Comparison of ENCODE assay signal across 11 mouse cellular contexts in the genomic region with DNA sequence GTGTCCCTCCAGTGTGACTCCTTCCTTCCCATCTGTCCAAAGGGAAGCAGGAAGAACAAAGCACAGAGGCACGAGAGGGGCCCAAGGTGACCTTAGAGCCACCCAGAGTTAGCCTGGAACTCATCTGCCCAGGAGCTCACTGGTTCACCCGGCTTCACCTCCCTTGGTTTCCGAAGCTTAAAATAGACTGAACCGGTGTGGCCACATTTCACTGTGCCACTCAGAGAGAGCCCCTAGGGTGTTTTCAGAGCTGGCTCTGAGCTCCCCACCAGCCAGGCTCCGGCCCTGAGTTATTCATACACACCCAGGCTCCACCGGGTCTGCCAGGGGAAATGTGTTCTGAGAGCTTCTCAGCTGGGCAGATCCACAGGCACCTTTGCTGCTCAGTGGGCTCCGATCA. TPM values are rescaled to one million over a fixed set of nuclear protein-coding genes. Genes with fewer than 3 reads are reported as not detected.
DNase-seq lines count a peak whose midpoint lies in the region; ATAC-seq and TF ChIP-seq lines count a peak whose summit lies in the region.
"Had no signal": no experiment of that assay in that cellular context is flagged by ENCODE, and none has a peak within 500 bp of the region (broad histone marks: within the 10 kb centered on the region; RNA-seq: fewer than 3 reads in every experiment).

No protein-coding gene starts in this region.

- no peaks in the 10 kb centered on the region for H3K9me3 ChIP-seq in lung, embryonic 14.5 days (ENCODE audit: low read depth, low read length)
- H3K9me3 ChIP-seq in heart, embryonic 13.5 days: no peaks in the 10 kb centered on the region
- no peaks in the 10 kb centered on the region for H3K9me3 ChIP-seq in kidney, embryonic 16.5 days (ENCODE audit: low read length)
- no peaks in the 10 kb centered on the region for H3K9me3 ChIP-seq in stomach, embryonic 15.5 days
- H3K9me3 ChIP-seq: forebrain, embryonic 15.5 days; hindbrain, embryonic 12.5 days had no signal

- H3K36me3 ChIP-seq in lung, embryonic 14.5 days (ENCODE audit: insufficient read depth): no peaks in the 10 kb centered on the region
- no peaks in the 10 kb centered on the region for H3K36me3 ChIP-seq in heart, embryonic 13.5 days
- H3K36me3 ChIP-seq in kidney, embryonic 16.5 days (ENCODE audit: insufficient read depth, low read length): no peaks in the 10 kb centered on the region
- H3K36me3 ChIP-seq in stomach, embryonic 15.5 days: no peaks in the 10 kb centered on the region
- H3K36me3 ChIP-seq: forebrain, embryonic 15.5 days; hindbrain, embryonic 12.5 days had no signal

- no peak for TF ChIP-seq CTCF in lung, embryonic 14.5 days (IDR thresholded peaks at IDR 0.05; ENCODE audit: low read depth)
- no peak for TF ChIP-seq CTCF in lung, adult 2 months (IDR thresholded peaks at IDR 0.05; ENCODE audit: insufficient read depth, low read length)

- peaks cover 9% of the 10 kb centered on the region; the same call in 1 of the 2 replicates for H3K4me1 ChIP-seq in lung, embryonic 14.5 days (ENCODE audit: insufficient read depth)
- peaks cover 15% of the 10 kb centered on the region for H3K4me1 ChIP-seq in lung, adult 2 months (ENCODE audit: control insufficient read depth, insufficient read depth, low read length)
- H3K4me1 ChIP-seq in heart, embryonic 13.5 days: peaks cover 27% of the 10 kb centered on the region
- H3K4me1 ChIP-seq in kidney, embryonic 16.5 days (ENCODE audit: insufficient read depth, low read length): no peaks in the 10 kb centered on the region
- H3K4me1 ChIP-seq in stomach, embryonic 15.5 days: 0 out of 2 replicates have a peak, but pooled peaks cover 10% of the 10 kb centered on the region
- H3K4me1 ChIP-seq: forebrain, embryonic 15.5 days had no signal

- no peak overlapping the region for H3K4me3 ChIP-seq in lung, embryonic 14.5 days (ENCODE audit: low read depth, low read length)
- no peak overlapping the region for H3K4me3 ChIP-seq in lung, adult 2 months (replicated peaks; ENCODE audit: extremely low read depth, low read depth, low read length)
- H3K4me3 ChIP-seq in heart, embryonic 13.5 days: no peak overlapping the region
- no peak overlapping the region for H3K4me3 ChIP-seq in kidney, embryonic 16.5 days (ENCODE audit: low read length)
- H3K4me3 ChIP-seq in stomach, embryonic 15.5 days (replicated peaks): no peak overlapping the region
- H3K4me3 ChIP-seq: forebrain, embryonic 15.5 days; hindbrain, embryonic 12.5 days had no signal

- 37% methylated on average over 7 of the region's 7 CpGs for WGBS in lung, embryonic 14.5 days
- 41% methylated on average over 7 of the region's 7 CpGs for WGBS in lung, adult 2 months
- WGBS in heart, embryonic 13.5 days: 23% methylated on average over 7 of the region's 7 CpGs
- WGBS in kidney, embryonic 16.5 days: 54% methylated on average over 7 of the region's 7 CpGs
- WGBS in stomach, embryonic 15.5 days: 55% methylated on average over 7 of the region's 7 CpGs

- no peak overlapping the region; the same call in 1 of the 2 replicates for H3K4me2 ChIP-seq in lung, embryonic 14.5 days
- H3K4me2 ChIP-seq in heart, embryonic 13.5 days: peak overlapping the region; percentile 8
- H3K4me2 ChIP-seq in kidney, embryonic 16.5 days (replicated peaks; ENCODE audit: low read depth, low read length): no peak overlapping the region; the same call in 1 of the 2 replicates
- no peak overlapping the region for H3K4me2 ChIP-seq in stomach, embryonic 15.5 days
- H3K4me2 ChIP-seq: forebrain, embryonic 15.5 days; hindbrain, embryonic 12.5 days had no signal

- peak overlapping the region; percentile 71 for H3K27ac ChIP-seq in lung, embryonic 14.5 days (ENCODE audit: low read depth)
- H3K27ac ChIP-seq in heart, embryonic 13.5 days (replicated peaks): peak overlapping the region; percentile 87
- H3K27ac ChIP-seq in kidney, embryonic 16.5 days (ENCODE audit: low read length): peak overlapping the region; percentile 50; the same call in 1 of the 2 replicates
- no peak overlapping the region for H3K27ac ChIP-seq in stomach, embryonic 15.5 days
- H3K27ac ChIP-seq: forebrain, embryonic 15.5 days; hindbrain, embryonic 12.5 days had no signal

- no peak overlapping the region for H3K9ac ChIP-seq in lung, embryonic 14.5 days
- H3K9ac ChIP-seq in heart, embryonic 13.5 days: peak overlapping the region; percentile 64
- no peak overlapping the region; the same call in 1 of the 2 replicates for H3K9ac ChIP-seq in kidney, embryonic 16.5 days (replicated peaks; ENCODE audit: low read length)
- H3K9ac ChIP-seq in stomach, embryonic 15.5 days: no peak overlapping the region
- H3K9ac ChIP-seq: forebrain, embryonic 15.5 days; hindbrain, embryonic 12.5 days had no signal

- DNase-seq in lung, embryonic 14.5 days: peak; percentile 69
- DNase-seq in lung, adult 2 months: no peak
- no peak for DNase-seq in neural tube, embryonic 10.5 days (ENCODE audit: extremely low spot score, low spot score)
- no peak for DNase-seq in T-cell, adult 2 months (ENCODE audit: low spot score)
- DNase-seq in left cerebral cortex, adult 8-10 months (ENCODE audit: low spot score in 2 of 2): no peak

- peak; percentile 65 for ATAC-seq in lung, embryonic 14.5 days (ENCODE audit: insufficient read depth)
- ATAC-seq in heart, embryonic 13.5 days (ENCODE audit: extremely low read depth, insufficient number of reproducible peaks, low FRiP score, low TSS enrichment): no peak
- peak; percentile 80 for ATAC-seq in kidney, embryonic 16.5 days (ENCODE audit: low FRiP score, low TSS enrichment)
- ATAC-seq in stomach, embryonic 15.5 days (ENCODE audit: insufficient read depth, low FRiP score, low read depth): 0 out of 2 replicates have a peak, but pooled peaks have one; percentile 31
- ATAC-seq: CD4-positive, CD25-positive, alpha-beta regulatory T cell, adult 4 months; forebrain, embryonic 15.5 days had no signal

- no peaks in the 10 kb centered on the region for H3K27me3 ChIP-seq in lung, embryonic 14.5 days (ENCODE audit: insufficient read depth, low read length)
- no peaks in the 10 kb centered on the region for H3K27me3 ChIP-seq in heart, embryonic 13.5 days (replicated peaks)
- H3K27me3 ChIP-seq in kidney, embryonic 16.5 days (ENCODE audit: insufficient read depth, low read length): no peaks in the 10 kb centered on the region
- H3K27me3 ChIP-seq in stomach, embryonic 15.5 days (replicated peaks): no peaks in the 10 kb centered on the region
- H3K27me3 ChIP-seq: forebrain, embryonic 15.5 days; hindbrain, embryonic 12.5 days had no signal

- no peak for TF ChIP-seq POLR2A in lung, adult 2 months (IDR thresholded peaks at IDR 0.05; ENCODE audit: borderline replicate concordance, extremely low read depth, low read depth, low read length)

RNA-seq across cellular contexts. Expression of gene Adrb1, which starts 53.0 kb away (rescaled TPM):
- 1.2 and 1.6 TPM in 2 replicates for polyA plus RNA-seq in lung, embryonic 14.5 days (2014; fragmentation: Nextera tagmentation; extraction: Ambion mirVana)
- polyA plus RNA-seq in lung, adult 2 months (2012; rRNA removed): 81.9 and 120 TPM in 2 replicates
- polyA plus RNA-seq in heart, embryonic 13.5 days (2015; fragmentation: Nextera tagmentation; extraction: Ambion mirVana): 2.9 and 3.0 TPM in 2 replicates
- polyA plus RNA-seq in kidney, embryonic 16.5 days (2015; fragmentation: Nextera tagmentation; extraction: Ambion mirVana): 0.06 and 0.21 TPM in 2 replicates
- 0.93 and 1.2 TPM in 2 replicates for polyA plus RNA-seq in stomach, embryonic 15.5 days (2015; fragmentation: Nextera tagmentation; extraction: Ambion mirVana)
- total RNA-seq in left cerebral cortex, adult 8-10 months (2022): 10 to 100 TPM; 31.2 to 37.7 (median 35.3) TPM
- polyA plus RNA-seq: CD4-positive, CD25-positive, alpha-beta regulatory T cell, adult 4 months had no signal

Comparison
In these comparisons a context has a peak if more than half of its experiments do, and no peak if none do; other contexts are left out.
1. RNA of gene Adrb1, which starts 53.0 kb away (polyA plus RNA-seq): 81.9 to 120 TPM in lung, adult 2 months; 2.9 to 3.0 TPM in heart, embryonic 13.5 days, 0.93 to 1.2 TPM in stomach, embryonic 15.5 days, 1.2 to 1.6 TPM in lung, embryonic 14.5 days and 0.06 to 0.21 TPM in kidney, embryonic 16.5 days; every median in the first group is over 10 times any median in the second.